Mouse (Mus musculus): ENCODE measurements around the gene 1600002K03Rik.

Gene 1600002K03Rik

DNA sequence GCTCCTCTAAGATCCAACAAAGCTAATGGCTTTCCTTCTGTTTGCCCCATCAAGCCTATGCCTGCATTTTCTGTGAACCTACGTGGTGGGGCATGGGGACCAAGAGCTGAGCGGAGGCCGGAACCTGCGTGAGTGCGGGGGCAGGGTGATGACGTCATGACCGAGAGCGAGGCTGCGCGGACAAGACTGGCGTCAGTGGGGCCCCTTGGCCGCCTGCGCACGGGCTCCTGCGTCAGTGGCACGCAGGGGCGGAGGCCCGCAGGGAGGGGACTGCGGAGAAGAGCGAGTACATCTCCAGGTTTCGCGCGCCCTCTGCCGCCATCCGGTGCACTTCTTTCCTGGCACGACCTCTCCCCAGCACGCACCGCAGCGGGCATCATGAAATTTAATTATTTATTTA lies 31.5 kb upstream of the 1600002K03Rik start:
- peak; percentile 100 for DNase-seq (ENCODE audit: low read depth, low spot score)

DNA sequence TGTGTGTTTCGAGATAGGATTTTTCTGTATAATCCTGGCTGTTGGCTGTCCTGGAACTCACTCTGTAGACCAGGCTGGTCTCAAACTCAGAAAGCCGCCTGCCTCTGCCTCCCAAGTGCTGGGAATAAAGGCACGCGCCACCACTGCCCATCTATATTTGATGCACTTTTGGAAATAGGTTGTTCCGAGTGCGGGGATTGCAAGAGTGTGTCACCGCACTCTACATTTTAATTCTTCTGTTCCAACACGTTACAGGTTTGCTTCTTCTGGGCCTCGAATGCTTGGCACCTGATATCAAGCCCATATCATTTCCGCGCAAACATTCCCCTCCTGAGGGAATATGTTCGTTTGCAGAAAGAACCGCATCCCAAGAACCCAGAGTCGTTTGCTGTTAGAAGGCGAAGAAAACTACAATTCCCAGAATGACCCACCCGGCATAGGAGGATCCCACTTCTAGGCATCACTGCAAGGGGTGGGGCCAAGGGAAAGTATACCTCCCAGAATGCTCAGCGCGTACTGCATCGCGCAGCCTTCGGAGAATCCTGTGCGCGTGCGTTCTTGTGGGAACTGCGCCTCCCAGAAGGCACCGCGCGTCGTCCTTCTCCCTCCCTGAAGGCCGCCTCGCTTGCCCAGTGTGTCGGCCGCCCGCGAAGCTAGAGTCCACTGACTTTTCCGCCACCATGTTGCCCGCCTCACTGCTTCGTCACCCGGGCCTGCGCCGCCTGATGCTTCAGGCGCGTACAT lies 30.8 kb upstream of the 1600002K03Rik start:
- DNase-seq (ENCODE audit: low read depth, low spot score): peak; percentile 97

- DNase-seq (ENCODE audit: low read depth, low spot score): no peak
Measured at GRCm38 (mm10) chr10:80142530-80142925, 30.2 kb upstream of the 1600002K03Rik start.

DNA sequence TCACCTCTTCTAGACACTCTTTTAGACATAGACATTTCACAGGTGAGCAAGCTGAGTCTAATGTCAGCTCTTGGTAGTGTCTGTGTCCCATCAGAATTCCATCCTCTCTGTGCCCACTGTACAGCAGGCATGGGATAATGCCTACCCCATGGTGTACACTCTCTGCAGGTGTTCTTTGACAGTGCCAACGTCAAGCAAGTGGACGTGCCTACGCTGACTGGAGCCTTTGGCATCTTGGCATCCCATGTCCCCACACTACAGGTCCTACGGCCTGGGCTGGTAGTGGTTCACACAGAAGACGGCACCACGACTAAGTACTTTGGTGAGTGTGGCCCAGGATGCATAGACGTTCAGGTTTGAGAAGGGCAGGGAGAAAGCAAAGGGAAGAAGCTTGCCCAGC lies 29.1 kb upstream of the 1600002K03Rik start:
- no peak for DNase-seq (ENCODE audit: low read depth, low spot score)

GRCm38 (mm10) chr10:80144159-80144558 lies 28.6 kb upstream of the 1600002K03Rik start:
- DNase-seq (ENCODE audit: low read depth, low spot score): no peak

- peak; percentile 75 for DNase-seq (ENCODE audit: low read depth, low spot score)
Measured at GRCm38 (mm10) chr10:80144864-80145838, 27.6 kb upstream of the 1600002K03Rik start.

- no peak for DNase-seq (ENCODE audit: low read depth, low spot score)
Measured at GRCm38 (mm10) chr10:80145896-80146295, 26.8 kb upstream of the 1600002K03Rik start.

GRCm38 (mm10) chr10:80146568-80147011 lies 26.2 kb upstream of the 1600002K03Rik start:
- no peak for DNase-seq (ENCODE audit: low read depth, low spot score)

DNA sequence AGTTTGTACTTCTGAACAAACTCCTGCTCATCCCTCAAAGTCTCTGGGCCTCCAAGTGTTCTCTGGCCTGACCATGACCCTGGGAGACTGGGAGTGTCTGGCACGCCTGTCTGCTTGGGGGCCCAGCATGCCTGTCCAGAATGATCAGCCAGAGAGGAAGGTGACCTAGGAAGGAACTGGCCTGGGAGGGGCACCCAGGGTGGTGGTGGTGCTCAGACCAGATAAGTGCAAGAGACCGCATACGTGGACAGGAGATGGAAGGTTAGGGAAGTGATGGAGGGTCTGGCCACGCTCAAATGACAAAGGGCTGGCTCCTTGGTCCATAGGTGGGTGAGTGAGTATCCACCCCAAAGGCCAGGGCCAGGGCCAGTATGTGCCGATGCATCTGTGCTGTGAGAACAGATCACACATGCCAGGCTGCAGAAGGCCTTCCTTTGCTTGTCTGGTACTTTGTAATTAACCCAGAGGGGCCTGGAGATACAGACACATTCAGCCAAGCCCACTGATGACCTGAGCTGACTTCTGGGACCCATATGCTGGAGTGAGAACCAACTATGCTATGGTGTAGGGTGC lies 25.5 kb upstream of the 1600002K03Rik start:
- DNase-seq (ENCODE audit: low read depth, low spot score): no peak

GRCm38 (mm10) chr10:80147719-80148601 lies 24.8 kb upstream of the 1600002K03Rik start, which contains the start of gene Midn:
Gene Midn, plus strand, starts transcription at chr10:80148272.
- DNase-seq (ENCODE audit: low read depth, low spot score): peak; percentile 84

DNA sequence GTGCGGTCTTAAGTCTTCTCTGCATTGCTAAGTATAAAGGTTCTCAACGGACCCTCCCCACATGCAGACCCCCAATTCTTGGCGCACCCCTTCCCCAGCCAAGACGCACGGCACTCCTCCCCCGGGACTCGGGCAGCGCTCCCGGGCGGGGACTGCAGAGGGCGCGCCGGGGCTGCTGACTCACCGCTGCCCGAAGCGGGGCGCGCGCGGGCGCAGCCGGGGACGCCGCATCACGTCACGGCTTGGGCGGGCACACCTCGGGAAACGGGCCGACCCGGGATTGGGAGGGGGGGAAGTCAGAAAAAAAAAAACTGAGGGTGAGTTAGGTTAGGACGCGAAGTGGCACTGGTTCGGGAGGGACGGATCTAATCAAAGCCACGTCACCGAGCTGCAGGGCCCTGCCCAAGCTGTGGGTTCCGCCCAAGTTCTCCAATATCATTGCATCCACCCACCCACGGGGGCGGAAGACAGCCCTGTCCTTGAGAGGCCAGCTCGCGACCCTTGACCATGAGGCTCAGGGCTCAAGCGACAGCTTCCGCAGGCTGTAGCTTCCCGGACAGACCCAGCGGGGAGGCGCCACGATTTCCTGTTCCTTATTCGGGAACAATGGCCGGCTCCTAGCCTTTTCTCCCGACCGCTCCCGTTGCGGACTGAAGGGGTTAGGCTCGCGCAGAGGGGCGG lies 24.0 kb upstream of the 1600002K03Rik start:
- DNase-seq (ENCODE audit: low read depth, low spot score): peak; percentile 96

- DNase-seq (ENCODE audit: low read depth, low spot score): peak; percentile 99
Measured at GRCm38 (mm10) chr10:80149291-80150225, 23.2 kb upstream of the 1600002K03Rik start.

GRCm38 (mm10) chr10:80150226-80151210 lies 22.2 kb upstream of the 1600002K03Rik start:
- peak; percentile 80 for DNase-seq (ENCODE audit: low read depth, low spot score)

DNA sequence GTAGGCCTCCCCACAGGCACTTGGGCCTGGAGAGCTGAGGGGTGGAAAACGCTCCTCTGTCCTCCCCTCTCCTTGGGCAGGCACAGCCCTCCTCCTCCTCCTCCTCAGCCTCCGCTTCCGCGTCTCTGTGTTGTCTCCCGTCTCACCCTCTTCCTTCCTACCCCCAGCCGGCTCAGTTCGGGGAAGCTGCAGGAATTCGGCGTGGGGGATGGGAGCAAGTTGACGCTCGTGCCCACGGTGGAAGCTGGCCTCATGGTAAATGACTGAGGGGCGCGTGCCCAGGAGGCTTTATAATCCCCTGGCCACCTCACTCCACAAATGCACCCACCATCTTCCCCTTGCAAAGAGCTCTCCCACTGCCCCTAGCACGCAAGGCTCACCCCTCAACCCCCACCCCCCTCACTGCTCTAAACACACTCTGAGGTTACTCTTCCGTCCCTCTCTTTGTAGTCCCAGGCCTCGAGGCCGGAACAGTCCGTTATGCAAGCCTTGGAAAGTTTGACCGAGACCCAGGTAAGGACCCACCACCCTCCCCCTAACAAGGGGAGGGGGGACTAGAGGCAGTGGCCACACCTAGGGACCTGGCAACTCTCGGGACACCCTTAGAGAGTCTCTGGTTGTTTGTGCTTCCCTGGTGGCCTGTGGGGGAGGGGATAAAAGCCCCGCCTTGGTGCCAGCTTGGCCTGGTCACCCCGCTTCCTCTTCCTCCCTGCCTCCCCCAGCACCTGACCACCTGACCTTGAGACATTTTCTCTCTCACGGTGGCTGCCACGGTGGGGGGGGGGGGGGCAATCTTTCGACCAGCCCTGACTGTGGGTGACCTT lies 21.3 kb upstream of the 1600002K03Rik start:
- peak; percentile 65 for DNase-seq (ENCODE audit: low read depth, low spot score)

DNA sequence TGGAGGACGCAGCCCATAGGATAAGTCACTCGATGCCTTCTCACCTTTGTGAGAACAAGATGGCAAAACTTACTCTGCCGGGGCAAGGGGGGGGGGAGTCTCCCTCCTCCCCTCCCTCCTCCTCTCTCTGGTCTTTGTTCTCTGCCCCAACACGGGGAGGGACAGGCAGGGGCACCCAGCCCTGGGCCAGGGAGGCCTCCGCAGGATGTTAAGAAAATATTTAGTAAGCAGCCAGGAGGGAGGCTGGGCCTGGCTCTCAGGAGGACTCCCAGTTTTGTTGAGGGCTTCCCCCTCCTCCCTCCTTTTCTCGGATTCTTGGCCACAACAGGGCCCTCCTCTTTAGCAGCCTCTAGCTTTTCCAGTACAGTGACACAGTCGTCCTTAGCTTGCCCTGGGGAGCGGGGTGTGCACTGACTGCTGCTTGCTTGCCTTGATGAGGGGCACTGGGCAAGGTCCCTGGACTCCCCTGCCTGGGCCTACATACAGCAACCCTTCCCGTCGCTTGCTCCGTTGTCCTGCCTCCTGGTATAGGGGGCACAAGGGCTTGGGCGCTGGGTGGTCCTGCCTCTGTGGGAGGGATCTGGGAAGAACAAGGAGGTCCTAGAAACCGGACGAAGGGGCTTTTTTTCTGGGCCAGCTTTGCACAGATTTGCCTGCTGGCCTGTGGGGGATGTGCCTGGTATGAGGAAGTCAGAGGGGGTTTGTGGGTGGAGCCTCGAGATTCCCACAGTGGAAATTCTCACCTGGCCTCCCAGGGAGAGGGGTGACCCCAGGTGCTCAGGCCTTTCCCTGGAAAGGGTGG lies 20.5 kb upstream of the 1600002K03Rik start:
- peak; percentile 80 for DNase-seq (ENCODE audit: low read depth, low spot score)

GRCm38 (mm10) chr10:80152873-80153260 lies 19.9 kb upstream of the 1600002K03Rik start:
- no peak for DNase-seq (ENCODE audit: low read depth, low spot score)
